Mouse (Mus musculus) heart, embryonic 13.5 days (tissue): ENCODE results near the gene Col4a2. TPM values are rescaled to one million over a fixed set of nuclear protein-coding genes. Genes with fewer than 3 reads are reported as not detected.

Source experiments
- ATAC-seq: fragments of 200-750 bp; cut with Nextera tagmentation; 2 replicates; pipeline ENCODE4 v1.8.0; 2017; ENCODE audit warnings: moderate TSS enrichment; ENCODE audit not compliant: insufficient number of reproducible peaks, low FRiP score, low TSS enrichment; ENCODE audit errors: extremely low read depth
- H3K27ac ChIP-seq: fragments of 300-500 bp; sonication (generic); replicated peaks from 2 replicates; pipeline ENCODE4 v1.5.1; 2015; ENCODE audit warnings: moderate library complexity, mild to moderate bottlenecking, inconsistent platforms
- H3K27me3 ChIP-seq: fragments of 300-500 bp; sonication (generic); replicated peaks from 2 replicates; pipeline ENCODE4 v1.6.1; 2015; ENCODE audit warnings: mild to moderate bottlenecking, inconsistent platforms
- H3K36me3 ChIP-seq: fragments of 300-500 bp; sonication (generic); 2 replicates; pipeline ENCODE4 v1.6.1; 2015; ENCODE audit warnings: mild to moderate bottlenecking, inconsistent platforms
- H3K4me1 ChIP-seq: fragments of 300-500 bp; sonication (generic); 2 replicates; pipeline ENCODE4 v1.6.1; 2015; ENCODE audit warnings: inconsistent platforms
- H3K4me2 ChIP-seq: fragments of 300-500 bp; sonication (generic); 2 replicates; pipeline ENCODE4 v1.6.1; 2015; ENCODE audit warnings: inconsistent platforms, mild to moderate bottlenecking, moderate library complexity
- H3K4me3 ChIP-seq: fragments of 300-500 bp; sonication (generic); 2 replicates; pipeline ENCODE4 v1.5.1; 2015; ENCODE audit warnings: moderate library complexity, mild to moderate bottlenecking, inconsistent platforms
- H3K9ac ChIP-seq: fragments of 300-500 bp; sonication (generic); 2 replicates; pipeline ENCODE4 v1.6.1; 2015; ENCODE audit warnings: inconsistent platforms, mild to moderate bottlenecking, moderate library complexity
- H3K9me3 ChIP-seq: fragments of 300-500 bp; sonication (generic); 2 replicates; pipeline ENCODE4 v1.6.1; 2016; ENCODE audit warnings: inconsistent platforms
- WGBS: fragments of 180-500 bp; shearing (Covaris S2); methylation state at CpG from one replicate; pipeline ENCODE4 v1.1.7; 2015; ENCODE audit warnings: mixed read lengths; 5-methylcytosine and 5-hydroxymethylcytosine counted together
- polyA plus RNA-seq: library from polyadenylated mRNA; unstranded; fragments of >200 nt; fragmentation: Nextera tagmentation; extraction: Ambion mirVana; gene quantifications from 2 replicates; pipeline ENCODE4 v1.2.1, GENCODE M21; 2015

Col4a2 gene
- polyA plus RNA-seq, 1 experiment from 2014 or later, result 71.5 TPM

DNA sequence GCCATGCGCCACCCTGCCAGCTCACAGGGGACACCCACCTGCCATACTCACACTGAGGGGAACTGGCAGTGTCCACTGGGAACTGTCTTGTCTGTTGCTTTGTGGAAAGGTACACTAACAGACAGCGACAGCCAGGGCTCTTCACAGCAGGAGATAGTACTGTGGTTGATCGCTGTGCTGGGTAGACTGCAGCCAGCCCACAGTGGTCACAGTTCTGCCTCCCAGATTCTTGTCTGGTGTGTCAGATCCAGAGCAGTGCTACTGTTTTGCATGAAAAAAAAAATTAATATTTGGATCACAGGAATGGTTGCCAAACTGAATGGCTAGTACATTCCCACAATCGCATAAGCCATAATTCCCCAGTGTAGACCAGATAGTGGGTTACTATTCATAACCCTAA, 74.7 kb downstream of the Col4a2 start:
- Histone ChIP-seq H3K36me3 (peaks cover 9% of the 10 kb centered on the region), H3K27ac (peak overlapping the region; percentile 65), H3K4me2 (no peak overlapping the region), H3K9ac (peak overlapping the region; percentile 54; the same call in 1 of the 2 replicates), H3K4me3 (no peak overlapping the region), H3K9me3 (no peaks in the 10 kb centered on the region), H3K4me1 (peaks cover 67% of the 10 kb centered on the region), H3K27me3 (no peaks in the 10 kb centered on the region)
- WGBS, result 57% methylated on average over 4 of the region's 4 CpGs
- ATAC-seq, result 0 out of 2 replicates have a peak, but pooled peaks have one; percentile 34

DNA sequence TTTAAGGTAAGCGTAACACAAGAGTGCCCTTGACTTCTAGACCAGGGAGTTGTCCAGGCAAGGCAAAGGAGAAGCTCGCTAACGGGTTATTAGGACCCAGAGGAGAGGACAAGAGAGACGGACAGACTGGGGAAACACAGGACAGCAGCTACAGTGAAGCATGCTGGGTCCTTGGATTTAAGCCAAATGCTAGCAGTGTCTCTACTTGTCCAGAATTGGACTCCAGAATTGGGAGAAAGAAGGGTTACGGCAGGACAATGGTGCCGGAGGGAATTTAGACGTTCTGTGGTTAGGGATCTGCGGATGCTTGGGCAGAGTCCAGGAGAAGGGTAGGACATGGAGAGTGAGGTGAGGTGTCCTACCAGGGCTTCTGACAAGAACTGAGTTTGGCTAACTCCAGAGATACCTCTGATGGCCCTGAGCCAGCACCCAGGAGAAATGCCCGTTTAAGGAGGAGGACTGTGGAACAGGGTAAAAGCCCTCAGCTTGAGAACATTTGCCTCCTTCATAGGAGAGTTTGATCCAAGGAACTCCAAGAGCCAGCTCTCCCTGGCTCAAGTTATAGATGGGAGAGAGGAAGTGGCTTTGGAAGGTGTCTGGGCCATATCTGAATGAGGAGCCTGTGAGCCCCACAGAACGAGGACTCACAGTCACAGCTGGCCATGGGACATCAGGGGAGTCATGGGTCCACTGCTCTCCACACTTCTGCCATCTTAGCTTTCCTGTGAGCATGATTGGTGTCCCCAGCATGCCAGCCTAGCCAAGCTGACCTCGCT, 76.9 kb downstream of the Col4a2 start:
- peaks cover 65% of the 10 kb centered on the region for H3K4me1 ChIP-seq
- WGBS, result 70% methylated on average over 11 of the region's 11 CpGs
- ATAC-seq, result no peak

GRCm38 (mm10) chr8:11392739-11393138, 80.1 kb downstream of the Col4a2 start:
- Histone ChIP-seq H3K27me3 (no peaks in the 10 kb centered on the region), H3K4me1 (peaks cover 62% of the 10 kb centered on the region), H3K4me2 (no peak overlapping the region), H3K9ac (no peak overlapping the region), H3K9me3 (no peaks in the 10 kb centered on the region), H3K4me3 (no peak overlapping the region), H3K36me3 (peaks cover 9% of the 10 kb centered on the region), H3K27ac (peak overlapping the region; percentile 91)
- no peak for ATAC-seq
- 9% methylated on average over 1 of the region's 1 CpGs for WGBS

More for the DNA sequence above, 76.9 kb downstream of the Col4a2 start:
- H3K9me3 ChIP-seq, result no peaks in the 10 kb centered on the region
- H3K27ac ChIP-seq, result peak overlapping the region; percentile 15; the same call in 1 of the 2 replicates
- no peak overlapping the region for H3K4me3 ChIP-seq
- no peak overlapping the region for H3K4me2 ChIP-seq
- peaks cover 9% of the 10 kb centered on the region for H3K36me3 ChIP-seq
- no peak overlapping the region for H3K9ac ChIP-seq
- no peaks in the 10 kb centered on the region for H3K27me3 ChIP-seq

GRCm38 (mm10) chr8:11393161-11393560, 80.6 kb downstream of the Col4a2 start:
- ATAC-seq, result no peak
- peak overlapping the region; percentile 91 for H3K27ac ChIP-seq
- WGBS, result 13% methylated on average over 7 of the region's 7 CpGs
- peaks cover 59% of the 10 kb centered on the region for H3K4me1 ChIP-seq
- H3K36me3 ChIP-seq, result peaks cover 9% of the 10 kb centered on the region
- peak overlapping the region; percentile 12; the same call in 1 of the 2 replicates for H3K4me2 ChIP-seq
- H3K9ac ChIP-seq, result peak overlapping the region; percentile 57
- H3K27me3 ChIP-seq, result no peaks in the 10 kb centered on the region
- no peaks in the 10 kb centered on the region for H3K9me3 ChIP-seq
- H3K4me3 ChIP-seq, result no peak overlapping the region

DNA sequence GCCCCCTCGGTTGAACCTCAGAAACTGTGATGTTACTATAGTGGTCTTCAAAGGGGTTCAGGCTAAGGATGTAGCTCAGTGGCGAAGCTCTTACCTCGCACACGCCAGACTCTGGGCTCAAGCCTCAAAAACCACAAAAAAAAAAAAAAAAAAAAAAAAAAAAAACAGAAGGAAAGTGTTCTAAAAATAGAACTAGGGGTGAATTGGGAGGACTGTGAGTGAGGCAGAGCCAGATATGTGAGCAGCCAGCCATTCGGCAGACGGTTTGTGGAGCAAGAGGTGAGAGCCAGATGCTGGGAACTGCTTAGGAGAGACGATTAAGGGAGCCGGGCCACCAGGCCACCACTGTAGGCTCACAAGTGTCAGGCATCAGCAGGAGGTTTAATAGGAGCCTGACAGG, 81.0 kb downstream of the Col4a2 start:
- no peaks in the 10 kb centered on the region for H3K9me3 ChIP-seq
- H3K4me2 ChIP-seq, result peak overlapping the region; percentile 32
- no peak overlapping the region for H3K4me3 ChIP-seq
- WGBS, result 7% methylated on average over 8 of the region's 8 CpGs
- peak overlapping the region; percentile 91 for H3K27ac ChIP-seq
- H3K27me3 ChIP-seq, result no peaks in the 10 kb centered on the region
- peaks cover 12% of the 10 kb centered on the region for H3K36me3 ChIP-seq
- no peak for ATAC-seq
- peaks cover 55% of the 10 kb centered on the region for H3K4me1 ChIP-seq
- peak overlapping the region; percentile 57 for H3K9ac ChIP-seq

DNA sequence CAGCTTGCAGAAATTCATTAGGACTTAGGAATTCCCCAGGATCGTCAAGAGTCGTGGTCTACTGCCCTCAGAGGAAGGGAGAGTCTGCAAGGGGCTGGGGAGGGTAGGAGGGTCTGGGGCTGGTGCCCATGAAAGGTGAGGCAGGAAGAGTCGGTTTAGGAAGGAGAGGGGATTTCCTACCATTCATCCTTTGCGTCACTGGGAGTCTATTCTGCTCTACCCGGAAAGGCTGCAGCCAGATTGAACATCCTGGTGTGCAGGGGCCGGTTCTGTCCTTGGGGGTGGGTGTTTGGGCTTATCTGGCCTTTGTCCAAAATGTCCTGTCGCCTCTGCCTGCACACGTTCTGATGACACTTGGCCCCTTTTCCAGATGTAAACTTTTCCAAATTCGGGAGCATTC, 82.2 kb downstream of the Col4a2 start:
- H3K27me3 ChIP-seq, result no peaks in the 10 kb centered on the region
- H3K36me3 ChIP-seq, result peaks cover 13% of the 10 kb centered on the region
- no peak for ATAC-seq
- H3K9ac ChIP-seq, result peak overlapping the region; percentile 48
- no peak overlapping the region for H3K4me2 ChIP-seq
- whole genome bisulfite sequencing, result 32% methylated on average over 9 of the region's 9 CpGs
- H3K4me1 ChIP-seq, result peaks cover 45% of the 10 kb centered on the region
- H3K27ac ChIP-seq, result peak overlapping the region; percentile 91
- H3K4me3 ChIP-seq, result no peak overlapping the region
- no peaks in the 10 kb centered on the region for H3K9me3 ChIP-seq

DNA sequence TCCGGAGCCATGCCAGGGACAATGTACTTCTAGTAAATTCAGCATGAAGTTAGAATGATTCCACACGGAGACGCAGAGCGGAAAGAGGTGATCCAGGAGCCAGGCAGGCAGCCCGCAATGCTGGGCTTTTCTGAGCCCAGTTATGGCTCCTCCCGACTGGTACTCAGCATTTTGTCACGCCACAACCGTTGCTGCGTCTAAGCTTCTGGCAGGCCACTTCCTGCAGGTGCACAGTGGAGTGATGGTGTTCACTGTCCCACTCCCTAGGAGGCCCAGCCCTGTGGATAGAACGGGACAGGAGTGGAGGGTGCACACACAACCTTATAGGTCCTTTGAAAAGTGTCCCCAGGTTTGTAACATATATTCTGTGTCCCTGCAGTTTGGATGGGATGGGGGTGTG, 83.0 kb downstream of the Col4a2 start:
- Histone ChIP-seq H3K9ac (0 out of 2 replicates have a peak overlapping the region, but pooled peaks have one; percentile 33), H3K27me3 (no peaks in the 10 kb centered on the region), H3K9me3 (no peaks in the 10 kb centered on the region), H3K27ac (peak overlapping the region; percentile 53), H3K4me3 (no peak overlapping the region), H3K36me3 (peaks cover 16% of the 10 kb centered on the region), H3K4me2 (no peak overlapping the region), H3K4me1 (peaks cover 51% of the 10 kb centered on the region)
- no peak for ATAC-seq
- 62% methylated on average over 10 of the region's 10 CpGs for WGBS

GRCm38 (mm10) chr8:11396111-11396510, 83.5 kb downstream of the Col4a2 start:
- Histone ChIP-seq H3K9me3 (no peaks in the 10 kb centered on the region), H3K4me2 (no peak overlapping the region), H3K27me3 (no peaks in the 10 kb centered on the region), H3K4me3 (no peak overlapping the region), H3K9ac (0 out of 2 replicates have a peak overlapping the region, but pooled peaks have one; percentile 33), H3K27ac (peak overlapping the region; percentile 53; the same call in 1 of the 2 replicates), H3K36me3 (peaks cover 20% of the 10 kb centered on the region), H3K4me1 (peaks cover 55% of the 10 kb centered on the region)
- no peak for ATAC-seq
- 41% methylated on average over 7 of the region's 7 CpGs for WGBS

DNA sequence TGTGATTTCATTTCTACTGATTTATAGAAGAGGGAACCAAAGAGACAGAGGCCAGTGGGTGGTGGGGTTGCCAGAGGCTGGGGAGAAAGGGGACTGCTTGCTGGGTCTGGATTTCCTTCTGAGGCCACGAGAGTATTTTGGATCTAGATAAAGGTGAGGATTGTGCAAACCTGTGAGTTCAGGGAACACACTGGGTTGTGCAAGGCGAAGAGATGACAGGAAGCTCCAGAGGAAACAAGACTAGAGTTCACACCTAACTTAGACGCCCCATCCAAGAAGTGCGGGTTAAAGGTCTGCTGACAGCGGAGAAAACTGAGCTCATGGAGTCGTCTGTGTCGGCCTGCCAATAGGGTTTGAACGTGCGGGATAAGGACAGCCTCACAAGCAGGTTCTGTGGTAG, 84.5 kb downstream of the Col4a2 start:
- Histone ChIP-seq H3K27me3 (no peaks in the 10 kb centered on the region), H3K27ac (no peak overlapping the region), H3K4me1 (peaks cover 60% of the 10 kb centered on the region), H3K4me2 (no peak overlapping the region), H3K9me3 (no peaks in the 10 kb centered on the region), H3K36me3 (peaks cover 22% of the 10 kb centered on the region), H3K4me3 (no peak overlapping the region), H3K9ac (no peak overlapping the region)
- no peak for ATAC-seq
- 68% methylated on average over 9 of the region's 9 CpGs for WGBS

GRCm38 (mm10) chr8:11399706-11400105, 87.1 kb downstream of the Col4a2 start:
- peaks cover 45% of the 10 kb centered on the region for H3K36me3 ChIP-seq
- H3K9ac ChIP-seq, result 0 out of 2 replicates have a peak overlapping the region, but pooled peaks have one; percentile 33
- WGBS, result 59% methylated on average over 8 of the region's 8 CpGs
- H3K27me3 ChIP-seq, result no peaks in the 10 kb centered on the region
- no peaks in the 10 kb centered on the region for H3K9me3 ChIP-seq
- peaks cover 38% of the 10 kb centered on the region for H3K4me1 ChIP-seq
- ATAC-seq, result no peak
- H3K27ac ChIP-seq, result peak overlapping the region; percentile 68
- H3K4me2 ChIP-seq, result no peak overlapping the region
- H3K4me3 ChIP-seq, result no peak overlapping the region

DNA sequence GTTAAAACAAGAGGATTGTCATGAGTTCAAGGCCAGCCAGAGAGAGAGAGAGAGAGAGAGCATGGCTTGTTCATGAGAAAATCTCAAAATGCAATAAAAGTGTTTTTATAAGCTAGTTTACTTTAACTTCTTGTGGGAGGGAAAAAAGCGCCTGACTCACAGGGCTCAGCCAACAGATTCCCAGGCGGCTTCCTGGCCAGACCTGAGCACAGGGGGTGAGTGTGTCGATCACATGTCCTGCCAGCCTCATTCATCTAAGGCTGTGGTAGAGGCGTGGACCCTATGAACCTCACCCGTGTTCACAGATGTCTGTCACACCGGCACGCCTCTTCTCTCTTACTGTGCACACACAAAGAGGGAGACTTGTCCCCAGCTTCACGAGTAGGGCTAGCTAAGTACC, 87.6 kb downstream of the Col4a2 start:
- WGBS, result 68% methylated on average over 8 of the region's 8 CpGs
- ATAC-seq, result no peak

More for the DNA sequence above, 87.6 kb downstream of the Col4a2 start:
- no peaks in the 10 kb centered on the region for H3K9me3 ChIP-seq
- H3K27me3 ChIP-seq, result no peaks in the 10 kb centered on the region
- peak overlapping the region; percentile 68 for H3K27ac ChIP-seq
- H3K36me3 ChIP-seq, result peaks cover 48% of the 10 kb centered on the region
- no peak overlapping the region for H3K4me2 ChIP-seq
- no peak overlapping the region for H3K4me3 ChIP-seq
- peaks cover 36% of the 10 kb centered on the region for H3K4me1 ChIP-seq
- H3K9ac ChIP-seq, result 0 out of 2 replicates have a peak overlapping the region, but pooled peaks have one; percentile 33
